Comparison of ENCODE assay signal across 19 mouse cellular contexts in the genomic region with DNA sequence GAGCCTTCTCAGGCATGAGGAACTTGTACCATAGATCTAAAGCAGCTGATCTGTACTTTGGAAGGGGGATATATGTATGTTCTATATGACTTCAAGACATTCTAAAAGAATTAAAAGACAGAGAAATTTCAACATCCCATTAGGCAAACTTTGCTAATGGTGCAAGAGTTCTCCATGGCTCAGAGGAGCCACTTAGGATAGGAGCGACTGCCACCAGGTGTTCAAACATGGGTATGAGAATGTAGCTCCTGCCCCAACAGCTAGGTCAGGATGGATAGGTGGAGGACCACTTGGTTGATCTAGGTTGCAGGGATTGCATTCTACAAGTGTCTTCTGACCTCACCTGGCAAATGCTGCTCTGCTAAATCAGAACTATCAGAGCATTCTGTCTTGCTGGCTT. TPM values are rescaled to one million over a fixed set of nuclear protein-coding genes. Genes with fewer than 3 reads are reported as not detected.
DNase-seq lines count a peak whose midpoint lies in the region; ATAC-seq and TF ChIP-seq lines count a peak whose summit lies in the region.
"Had no signal": no experiment of that assay in that cellular context is flagged by ENCODE, and none has a peak within 500 bp of the region (broad histone marks: within the 10 kb centered on the region; RNA-seq: fewer than 3 reads in every experiment).

No protein-coding gene starts in this region.

- peak; percentile 34 for TF ChIP-seq CTCF in lung, postnatal 0 days (IDR thresholded peaks at IDR 0.05)

- WGBS in lung, postnatal 0 days, result 58% methylated on average over 1 of the region's 1 CpGs

- no peaks in the 10 kb centered on the region for H3K36me3 ChIP-seq in lung, postnatal 0 days (ENCODE audit: insufficient read depth, low read length)
- H3K36me3 ChIP-seq: forebrain, embryonic 15.5 days; heart, embryonic 15.5 days; hindbrain, embryonic 15.5 days; kidney, embryonic 15.5 days; limb, embryonic 12.5 days; midbrain, embryonic 13.5 days had no signal

- no peak overlapping the region for H3K9ac ChIP-seq in lung, postnatal 0 days (replicated peaks; ENCODE audit: low read depth)
- H3K9ac ChIP-seq: forebrain, embryonic 15.5 days; heart, embryonic 15.5 days; hindbrain, embryonic 15.5 days; kidney, embryonic 15.5 days; limb, embryonic 12.5 days; midbrain, embryonic 13.5 days had no signal

- DNase-seq in adrenal gland, postnatal 10 days, result peak; percentile 6
- no peak for DNase-seq in adrenal gland, adult (ENCODE audit: inconsistent age in 2 of 2, low spot score in 1 of 2)
- DNase-seq in kidney, postnatal 4 days, result peak; percentile 4 to 5
- DNase-seq in kidney, adult 9 months, result no peak
- DNase-seq in ES-CJ7 (ENCODE audit: low read depth, low spot score), result peak; percentile 27
- DNase-seq in lung, postnatal 0 days (ENCODE audit: low spot score), result peak; percentile 12
- no peak for DNase-seq in thymus, postnatal 10 days (ENCODE audit: low spot score in 2 of 2)
- no peak for DNase-seq in gastrocnemius, postnatal 4 days (ENCODE audit: low spot score in 2 of 2)
- DNase-seq: cerebellum, adult 2 months; gastrocnemius, postnatal 14 days; right cerebral cortex, postnatal 25 days; thymus, adult 18-20 months had no signal

- no peak overlapping the region for H3K27ac ChIP-seq in lung, postnatal 0 days (ENCODE audit: low read length)
- H3K27ac ChIP-seq: forebrain, embryonic 15.5 days; heart, embryonic 15.5 days; hindbrain, embryonic 15.5 days; kidney, embryonic 15.5 days; limb, embryonic 12.5 days; midbrain, embryonic 13.5 days had no signal

- no peak overlapping the region for H3K4me2 ChIP-seq in lung, postnatal 0 days (replicated peaks; ENCODE audit: low read depth, low read length)
- H3K4me2 ChIP-seq: forebrain, embryonic 15.5 days; heart, embryonic 15.5 days; hindbrain, embryonic 15.5 days; kidney, embryonic 15.5 days; limb, embryonic 12.5 days; midbrain, embryonic 13.5 days had no signal

- no peak overlapping the region for H3K4me3 ChIP-seq in lung, postnatal 0 days (ENCODE audit: low read depth, low read length)
- H3K4me3 ChIP-seq: forebrain, embryonic 15.5 days; heart, embryonic 15.5 days; hindbrain, embryonic 15.5 days; kidney, embryonic 15.5 days; limb, embryonic 12.5 days; midbrain, embryonic 13.5 days had no signal

- no peak for TF ChIP-seq EP300 in lung, postnatal 0 days (IDR thresholded peaks at IDR 0.05)

- no peaks in the 10 kb centered on the region for H3K4me1 ChIP-seq in lung, postnatal 0 days (ENCODE audit: insufficient read depth, low read depth, low read length)
- H3K4me1 ChIP-seq: forebrain, embryonic 15.5 days; heart, embryonic 15.5 days; hindbrain, embryonic 15.5 days; kidney, embryonic 15.5 days; limb, embryonic 12.5 days; midbrain, embryonic 13.5 days had no signal

- ATAC-seq in lung, postnatal 0 days, result no peak
- ATAC-seq: forebrain, embryonic 15.5 days; midbrain, embryonic 13.5 days had no signal

- H3K27me3 ChIP-seq in lung, postnatal 0 days (replicated peaks; ENCODE audit: insufficient read depth, low read length), result no peaks in the 10 kb centered on the region
- H3K27me3 ChIP-seq: forebrain, embryonic 15.5 days; heart, embryonic 15.5 days; hindbrain, embryonic 15.5 days; kidney, embryonic 15.5 days; limb, embryonic 12.5 days; midbrain, embryonic 13.5 days had no signal

- H3K9me3 ChIP-seq in lung, postnatal 0 days (ENCODE audit: low read length), result no peaks in the 10 kb centered on the region
- H3K9me3 ChIP-seq: forebrain, embryonic 15.5 days; heart, embryonic 15.5 days; hindbrain, embryonic 15.5 days; kidney, embryonic 15.5 days; limb, embryonic 12.5 days; midbrain, embryonic 13.5 days had no signal

RNA-seq across cellular contexts. Expression of a gene that starts 1.9 kb away (rescaled TPM):
- total RNA-seq in adrenal gland, postnatal 10 days (2021), result under 1 TPM; 0.15 to 0.18 TPM
- 0.43 TPM in 2 replicates for polyA plus RNA-seq in lung, postnatal 0 days (2015; fragmentation: Nextera tagmentation; extraction: Ambion mirVana)
- total RNA-seq in gastrocnemius, postnatal 4 days (2021), result not detected
- total RNA-seq: gastrocnemius, postnatal 14 days had no signal
- polyA plus RNA-seq: forebrain, embryonic 15.5 days; heart, embryonic 15.5 days; hindbrain, embryonic 15.5 days; limb, embryonic 12.5 days; lung, embryonic 16.5 days; midbrain, embryonic 13.5 days had no signal

RNA-seq across cellular contexts. Expression of a gene that starts 27.0 kb away (rescaled TPM):
- not detected for total RNA-seq in adrenal gland, postnatal 10 days (2021)
- polyA plus RNA-seq in lung, postnatal 0 days (2015; fragmentation: Nextera tagmentation; extraction: Ambion mirVana), result not detected in 2 replicates
- total RNA-seq in gastrocnemius, postnatal 4 days (2021), result not detected
- total RNA-seq: gastrocnemius, postnatal 14 days had no signal
- polyA plus RNA-seq: cerebellum, adult 2 months; forebrain, embryonic 15.5 days; heart, embryonic 15.5 days; hindbrain, embryonic 15.5 days; kidney, embryonic 15.5 days; limb, embryonic 12.5 days; lung, embryonic 16.5 days; midbrain, embryonic 13.5 days had no signal

RNA-seq across cellular contexts. Expression of a gene that starts 35.2 kb away (rescaled TPM):
- not detected for total RNA-seq in adrenal gland, postnatal 10 days (2021)
- not detected in 2 replicates for polyA plus RNA-seq in lung, postnatal 0 days (2015; fragmentation: Nextera tagmentation; extraction: Ambion mirVana)
- not detected for total RNA-seq in gastrocnemius, postnatal 4 days (2021)
- total RNA-seq: gastrocnemius, postnatal 14 days had no signal
- polyA plus RNA-seq: cerebellum, adult 2 months; forebrain, embryonic 15.5 days; heart, embryonic 15.5 days; hindbrain, embryonic 15.5 days; kidney, embryonic 15.5 days; limb, embryonic 12.5 days; lung, embryonic 16.5 days; midbrain, embryonic 13.5 days had no signal

Comparison
In these comparisons a context has a peak if more than half of its experiments do, and no peak if none do; other contexts are left out.
1. DNase-seq: peak in adrenal gland, postnatal 10 days (single experiment), kidney, postnatal 4 days (2 of 2), ES-CJ7 (single experiment) and lung, postnatal 0 days (single experiment); none in adrenal gland, adult (0 of 2), kidney, adult 9 months (single experiment), thymus, postnatal 10 days (0 of 2) and gastrocnemius, postnatal 4 days (0 of 2).